In genomic region chr11:102216056-102216885, GRCm38 (mm10) we compare ENCODE assay signal across 8 mouse cellular contexts. TPM values are rescaled to one million over a fixed set of nuclear protein-coding genes. Genes with fewer than 3 reads are reported as not detected.
DNase-seq lines count a peak whose midpoint lies in the region; ATAC-seq and TF ChIP-seq lines count a peak whose summit lies in the region.

No protein-coding gene starts in this region.

- peaks cover 5% of the 10 kb centered on the region for H3K79me2 ChIP-seq in heart, adult 2 months (replicated peaks; ENCODE audit: control insufficient read depth, insufficient read depth, low read length)

- H3K4me1 ChIP-seq in midbrain, embryonic 10.5 days = peaks cover 81% of the 10 kb centered on the region
- peaks cover 71% of the 10 kb centered on the region for H3K4me1 ChIP-seq in midbrain, embryonic 15.5 days
- H3K4me1 ChIP-seq in heart, adult 2 months (ENCODE audit: control insufficient read depth, insufficient read depth, low read length) = peaks cover 48% of the 10 kb centered on the region
- peaks cover 90% of the 10 kb centered on the region for H3K4me1 ChIP-seq in kidney, embryonic 15.5 days

- intact Hi-C loops in heart, adult 2 months (cut with DNase I) = no loop called here

- no peaks in the 10 kb centered on the region for H3K9me3 ChIP-seq in midbrain, embryonic 10.5 days (replicated peaks)
- no peaks in the 10 kb centered on the region for H3K9me3 ChIP-seq in midbrain, embryonic 15.5 days
- H3K9me3 ChIP-seq in kidney, embryonic 15.5 days (replicated peaks) = no peaks in the 10 kb centered on the region

- WGBS in midbrain, embryonic 10.5 days = 52% methylated on average over 12 of the region's 12 CpGs
- WGBS in midbrain, embryonic 15.5 days = 52% methylated on average over 12 of the region's 12 CpGs
- WGBS in heart, adult 2 months = 13% methylated on average over 12 of the region's 12 CpGs
- 40% methylated on average over 12 of the region's 12 CpGs for WGBS in kidney, embryonic 15.5 days

- peak overlapping the region; percentile 49; the same call in 1 of the 2 replicates for H3K27ac ChIP-seq in midbrain, embryonic 10.5 days (replicated peaks)
- no peak overlapping the region for H3K27ac ChIP-seq in midbrain, embryonic 15.5 days
- H3K27ac ChIP-seq in heart, adult 2 months = peak overlapping the region; percentile 92
- peak overlapping the region; percentile 66; the same call in 1 of the 2 replicates for H3K27ac ChIP-seq in kidney, embryonic 15.5 days

- H3K36me3 ChIP-seq in midbrain, embryonic 10.5 days = peaks cover 44% of the 10 kb centered on the region
- no peaks in the 10 kb centered on the region for H3K36me3 ChIP-seq in midbrain, embryonic 15.5 days (replicated peaks)
- peaks cover 3% of the 10 kb centered on the region; the same call in 1 of the 2 replicates for H3K36me3 ChIP-seq in heart, adult 2 months (ENCODE audit: control insufficient read depth, insufficient read depth, low read length)
- 0 out of 2 replicates have a peak, but pooled peaks cover 3% of the 10 kb centered on the region for H3K36me3 ChIP-seq in kidney, embryonic 15.5 days

- no peak for DNase-seq in midbrain, embryonic 10.5 days (ENCODE audit: low spot score)
- DNase-seq in brain, embryonic 14.5 days (ENCODE audit: low read depth) = peak; percentile 45
- DNase-seq in heart, adult 2 months = peak; percentile 68 to 81
- DNase-seq in lung, postnatal 14 days = peak; percentile 80
- DNase-seq in thymus, postnatal 36 days = no peak

- TF ChIP-seq EP300 in heart, adult 2 months (IDR thresholded peaks at IDR 0.05; ENCODE audit: insufficient read depth, low read depth, low read length) = peak; percentile 33; the same call in 1 of the 2 replicates

- H3K27me3 ChIP-seq in midbrain, embryonic 10.5 days (ENCODE audit: low read depth, poor library complexity, severe bottlenecking) = no peaks in the 10 kb centered on the region; the same call in 1 of the 2 replicates
- no peaks in the 10 kb centered on the region for H3K27me3 ChIP-seq in midbrain, embryonic 15.5 days (replicated peaks)
- H3K27me3 ChIP-seq in heart, adult 2 months (ENCODE audit: control insufficient read depth, insufficient read depth, low read length) = no peaks in the 10 kb centered on the region
- no peaks in the 10 kb centered on the region for H3K27me3 ChIP-seq in kidney, embryonic 15.5 days

- no peak overlapping the region for H3K4me3 ChIP-seq in midbrain, embryonic 10.5 days
- no peak overlapping the region for H3K4me3 ChIP-seq in midbrain, embryonic 15.5 days
- H3K4me3 ChIP-seq in heart, adult 2 months = peak overlapping the region; percentile 32
- H3K4me3 ChIP-seq in kidney, embryonic 15.5 days (replicated peaks) = no peak overlapping the region

- no peak overlapping the region for H3K9ac ChIP-seq in midbrain, embryonic 15.5 days
- H3K9ac ChIP-seq in heart, adult 2 months (ENCODE audit: low read depth, low read length) = peak overlapping the region; percentile 62
- no peak overlapping the region for H3K9ac ChIP-seq in kidney, embryonic 15.5 days

- no peak overlapping the region for H3K4me2 ChIP-seq in midbrain, embryonic 15.5 days
- H3K4me2 ChIP-seq in kidney, embryonic 15.5 days = peak overlapping the region; percentile 76

- no peak for TF ChIP-seq CTCF in brain, embryonic 14.5 days (IDR thresholded peaks at IDR 0.05; ENCODE audit: borderline replicate concordance, extremely low read depth, insufficient read depth, insufficient read length)
- TF ChIP-seq CTCF in heart, adult 2 months (IDR thresholded peaks at IDR 0.05) = no peak

- ATAC-seq in midbrain, embryonic 15.5 days (replicated peaks) = no peak
- ATAC-seq in kidney, embryonic 15.5 days (replicated peaks; ENCODE audit: low FRiP score) = no peak
- no peak for ATAC-seq in granulocyte monocyte progenitor cell, adult 5-6 weeks (replicated peaks; ENCODE audit: poor library complexity, severe bottlenecking)

- no peak for TF ChIP-seq POLR2A in brain, embryonic 14.5 days (IDR thresholded peaks at IDR 0.05; ENCODE audit: borderline replicate concordance, extremely low read depth, insufficient read depth, insufficient read length, poor library complexity, severe bottlenecking)
- peak; percentile 24; the same call in 1 of the 2 replicates for TF ChIP-seq POLR2A in heart, adult 2 months (IDR thresholded peaks at IDR 0.05; ENCODE audit: insufficient read depth, low read depth, low read length)

RNA-seq across cellular contexts. Expression of gene Hdac5, which starts 13.7 kb away (rescaled TPM):
- polyA plus RNA-seq in midbrain, embryonic 10.5 days (2016; fragmentation: Nextera tagmentation; extraction: Ambion mirVana) = 57.3 and 68.9 TPM in 2 replicates
- 90.3 and 105 TPM in 2 replicates for polyA plus RNA-seq in midbrain, embryonic 15.5 days (2015; fragmentation: Nextera tagmentation; extraction: Ambion mirVana)
- 147 and 153 TPM in 2 replicates for polyA plus RNA-seq in brain, embryonic 14.5 days (2012; rRNA removed)
- total RNA-seq in heart, adult 2 months (2021) = 100 to 1,000 TPM; 113 to 137 TPM
- polyA plus RNA-seq in heart, adult 2 months (2012; rRNA removed) = 92.6 and 98.5 TPM in 2 replicates
- polyA plus RNA-seq in kidney, embryonic 15.5 days (2015; fragmentation: Nextera tagmentation; extraction: Ambion mirVana) = 47.4 and 48.4 TPM in 2 replicates
- 28.5 and 33.5 TPM in 2 replicates for total RNA-seq in granulocyte monocyte progenitor cell, adult 5-6 weeks (2014; fragmentation: Nextera tagmentation)
- total RNA-seq in granulocyte monocyte progenitor cell, adult 5-6 weeks (2017) = 15.8 and 26.3 TPM in 2 replicates

RNA-seq across cellular contexts. Expression of gene G6pc3, which starts 26.9 kb away (rescaled TPM):
- polyA plus RNA-seq in midbrain, embryonic 10.5 days (2016; fragmentation: Nextera tagmentation; extraction: Ambion mirVana) = 39.1 and 41.5 TPM in 2 replicates
- polyA plus RNA-seq in midbrain, embryonic 15.5 days (2015; fragmentation: Nextera tagmentation; extraction: Ambion mirVana) = 38.6 and 43.3 TPM in 2 replicates
- polyA plus RNA-seq in brain, embryonic 14.5 days (2012; rRNA removed) = 56.9 and 67.0 TPM in 2 replicates
- 10 to 100 TPM; 44.8 to 50.6 TPM for total RNA-seq in heart, adult 2 months (2021)
- 89.9 and 95.3 TPM in 2 replicates for polyA plus RNA-seq in heart, adult 2 months (2012; rRNA removed)
- polyA plus RNA-seq in kidney, embryonic 15.5 days (2015; fragmentation: Nextera tagmentation; extraction: Ambion mirVana) = 39.7 and 43.4 TPM in 2 replicates
- 144 TPM in 2 replicates for total RNA-seq in granulocyte monocyte progenitor cell, adult 5-6 weeks (2014; fragmentation: Nextera tagmentation)
- total RNA-seq in granulocyte monocyte progenitor cell, adult 5-6 weeks (2017) = 61.1 and 61.6 TPM in 2 replicates

RNA-seq across cellular contexts. Expression of gene Lsm12, which starts 31.2 kb away (rescaled TPM):
- polyA plus RNA-seq in midbrain, embryonic 10.5 days (2016; fragmentation: Nextera tagmentation; extraction: Ambion mirVana) = 141 and 144 TPM in 2 replicates
- 111 and 118 TPM in 2 replicates for polyA plus RNA-seq in midbrain, embryonic 15.5 days (2015; fragmentation: Nextera tagmentation; extraction: Ambion mirVana)
- 36.5 and 47.6 TPM in 2 replicates for polyA plus RNA-seq in brain, embryonic 14.5 days (2012; rRNA removed)
- 10 to 100 TPM; 49.4 to 50.2 TPM for total RNA-seq in heart, adult 2 months (2021)
- polyA plus RNA-seq in heart, adult 2 months (2012; rRNA removed) = 32.5 and 42.4 TPM in 2 replicates
- 122 and 135 TPM in 2 replicates for polyA plus RNA-seq in kidney, embryonic 15.5 days (2015; fragmentation: Nextera tagmentation; extraction: Ambion mirVana)
- 109 and 123 TPM in 2 replicates for total RNA-seq in granulocyte monocyte progenitor cell, adult 5-6 weeks (2014; fragmentation: Nextera tagmentation)
- 67.6 and 77.7 TPM in 2 replicates for total RNA-seq in granulocyte monocyte progenitor cell, adult 5-6 weeks (2017)

RNA-seq across cellular contexts. Expression of gene BC030867, which starts 32.4 kb away (rescaled TPM):
- 25.8 and 27.3 TPM in 2 replicates for polyA plus RNA-seq in midbrain, embryonic 10.5 days (2016; fragmentation: Nextera tagmentation; extraction: Ambion mirVana)
- polyA plus RNA-seq in midbrain, embryonic 15.5 days (2015; fragmentation: Nextera tagmentation; extraction: Ambion mirVana) = 2.2 and 2.5 TPM in 2 replicates
- 5.0 and 8.2 TPM in 2 replicates for polyA plus RNA-seq in brain, embryonic 14.5 days (2012; rRNA removed)
- total RNA-seq in heart, adult 2 months (2021) = under 1 TPM; 0.26 to 0.32 TPM
- 0.45 and 0.56 TPM in 2 replicates for polyA plus RNA-seq in heart, adult 2 months (2012; rRNA removed)
- polyA plus RNA-seq in kidney, embryonic 15.5 days (2015; fragmentation: Nextera tagmentation; extraction: Ambion mirVana) = 18.1 and 22.2 TPM in 2 replicates
- total RNA-seq in granulocyte monocyte progenitor cell, adult 5-6 weeks (2014; fragmentation: Nextera tagmentation) = 26.7 and 28.6 TPM in 2 replicates
- 5.6 and 8.6 TPM in 2 replicates for total RNA-seq in granulocyte monocyte progenitor cell, adult 5-6 weeks (2017)

RNA-seq across cellular contexts. Expression of gene Asb16, which starts 52.3 kb away (rescaled TPM):
- polyA plus RNA-seq in midbrain, embryonic 10.5 days (2016; fragmentation: Nextera tagmentation; extraction: Ambion mirVana) = 0.05 TPM in 1 of 2 replicates, not detected in the other
- polyA plus RNA-seq in midbrain, embryonic 15.5 days (2015; fragmentation: Nextera tagmentation; extraction: Ambion mirVana) = 0.05 TPM in 1 of 2 replicates, not detected in the other
- polyA plus RNA-seq in brain, embryonic 14.5 days (2012; rRNA removed) = 0.25 and 0.56 TPM in 2 replicates
- 1 to 10 TPM in 1 of 2 experiments, under 1 TPM in 1; 0.89 to 1.1 TPM for total RNA-seq in heart, adult 2 months (2021)
- 0.70 and 0.74 TPM in 2 replicates for polyA plus RNA-seq in heart, adult 2 months (2012; rRNA removed)
- 0.10 and 0.13 TPM in 2 replicates for polyA plus RNA-seq in kidney, embryonic 15.5 days (2015; fragmentation: Nextera tagmentation; extraction: Ambion mirVana)
- total RNA-seq in granulocyte monocyte progenitor cell, adult 5-6 weeks (2014; fragmentation: Nextera tagmentation) = 1.1 and 3.4 TPM in 2 replicates
- total RNA-seq in granulocyte monocyte progenitor cell, adult 5-6 weeks (2017) = 0.17 and 0.31 TPM in 2 replicates

Comparison
In these comparisons a context has a peak if more than half of its experiments do, and no peak if none do; other contexts are left out.
1. DNase-seq: peak in brain, embryonic 14.5 days (single experiment), heart, adult 2 months (2 of 2) and lung, postnatal 14 days (single experiment); none in midbrain, embryonic 10.5 days (single experiment) and thymus, postnatal 36 days (0 of 2).